Mouse (Mus musculus) liver, postnatal 0 days (tissue): ENCODE results near the gene Phf12.

Experiments used
- CTCF ChIP-seq: sonication (generic); IDR thresholded peaks from 2 replicates; pipeline ENCODE4 v1.5.1; 2016; ENCODE audit warnings: antibody characterized with exemption, low read depth
- EP300 ChIP-seq: IDR thresholded peaks from 2 replicates; pipeline ENCODE4 v1.6.1; 2016; ENCODE audit warnings: antibody characterized with exemption, low read depth, mild to moderate bottlenecking

DNA sequence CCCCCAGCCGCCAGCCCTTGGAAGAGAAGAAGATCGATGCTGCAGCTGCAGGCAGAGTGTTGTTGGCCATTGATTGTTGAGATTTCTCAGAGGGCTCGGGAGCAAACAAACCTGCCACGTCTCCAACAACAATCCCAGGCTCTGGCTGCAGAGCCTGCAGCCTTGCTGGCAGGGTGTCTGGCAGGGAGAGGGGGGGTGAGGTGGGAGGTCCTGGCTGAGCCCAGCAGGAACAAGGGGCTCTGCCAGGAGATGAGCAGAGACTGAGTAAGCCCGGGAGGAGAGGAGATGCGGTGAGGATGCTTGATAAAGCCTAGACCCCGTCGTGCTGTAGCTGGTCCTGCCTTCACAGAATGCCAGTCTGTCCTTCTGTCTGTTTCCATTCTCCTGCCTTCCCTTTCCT is 45.7 kb upstream of the Phf12 start:
- TF ChIP-seq CTCF, result no peak
- no peak for TF ChIP-seq EP300
